ENCODE assay signal across 19 mouse cellular contexts in the genomic region with DNA sequence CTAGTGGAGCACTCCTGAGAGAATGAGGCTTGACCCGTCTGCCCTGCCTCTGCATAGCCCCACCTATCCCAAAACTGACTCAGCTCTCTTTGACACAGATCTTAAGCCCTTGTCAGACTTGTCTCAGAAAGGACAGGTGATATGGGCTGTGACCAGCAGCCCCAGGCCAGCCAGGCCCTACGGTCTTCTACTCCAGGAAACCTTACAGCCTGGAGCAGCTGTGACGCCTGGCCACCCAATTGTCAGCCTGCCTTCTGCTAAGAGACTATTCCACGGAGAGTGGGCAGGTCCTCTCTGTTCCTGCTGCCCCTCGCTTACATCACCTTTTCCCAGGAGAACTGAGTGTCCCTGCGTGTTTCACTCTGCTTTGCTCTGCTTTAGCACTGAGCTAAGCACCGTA. TPM values are rescaled to one million over a fixed set of nuclear protein-coding genes. Genes with fewer than 3 reads are reported as not detected.
"Had no signal": no experiment of that assay in that cellular context is flagged by ENCODE, and none has a peak within 500 bp of the region (broad histone marks: within the 10 kb centered on the region; RNA-seq: fewer than 3 reads in every experiment).

No protein-coding gene starts in this region.

- H3K36me3 ChIP-seq: limb, embryonic 15.5 days; lung, embryonic 15.5 days; midbrain, embryonic 13.5 days; neural tube, embryonic 15.5 days had no signal

- H3K4me3 ChIP-seq: limb, embryonic 15.5 days; liver, embryonic 12.5 days; lung, embryonic 15.5 days; megakaryocyte, embryonic 14.5 days; midbrain, embryonic 13.5 days; neural tube, embryonic 15.5 days had no signal

- ATAC-seq: intestine, embryonic 16.5 days; liver, embryonic 12.5 days; midbrain, embryonic 13.5 days had no signal

- H3K27ac ChIP-seq: limb, embryonic 15.5 days; liver, embryonic 12.5 days; lung, embryonic 15.5 days; macrophage; midbrain, embryonic 13.5 days; neural tube, embryonic 15.5 days had no signal

- H3K9me3 ChIP-seq: limb, embryonic 15.5 days; liver, embryonic 12.5 days; lung, embryonic 15.5 days; megakaryocyte, embryonic 14.5 days; midbrain, embryonic 13.5 days; neural tube, embryonic 15.5 days had no signal

- H3K4me2 ChIP-seq: limb, embryonic 15.5 days; liver, embryonic 12.5 days; lung, embryonic 15.5 days; midbrain, embryonic 13.5 days; neural tube, embryonic 15.5 days had no signal

- H3K27me3 ChIP-seq: limb, embryonic 15.5 days; liver, embryonic 12.5 days; lung, embryonic 15.5 days; midbrain, embryonic 13.5 days; neural tube, embryonic 15.5 days had no signal

- DNase-seq: kidney, adult 8-10 months; kidney, postnatal 36 days; layer of hippocampus, adult 9-11 months; layer of hippocampus, postnatal 36 days; lung, postnatal 14 days; right cerebral cortex, postnatal 14 days; thymus, adult 2 months; thymus, postnatal 25 days had no signal

- H3K9ac ChIP-seq: limb, embryonic 15.5 days; liver, embryonic 12.5 days; lung, embryonic 15.5 days; midbrain, embryonic 13.5 days; neural tube, embryonic 15.5 days had no signal

- H3K4me1 ChIP-seq: midbrain, embryonic 13.5 days had no signal

RNA-seq across cellular contexts. Expression of gene Ankrd2, which starts 24.7 kb away (rescaled TPM):
- total RNA-seq: layer of hippocampus, postnatal 36 days had no signal
- polyA plus RNA-seq: macrophage had no signal

RNA-seq across cellular contexts. Expression of gene 4933411K16Rik, which starts 40.9 kb away (rescaled TPM):
- total RNA-seq: midbrain, postnatal 0 days had no signal
- polyA plus RNA-seq: limb, embryonic 11.5 days; limb, embryonic 15.5 days; lung, embryonic 15.5 days; midbrain, embryonic 13.5 days; midbrain, postnatal 0 days; neural tube, embryonic 11.5 days; neural tube, embryonic 15.5 days had no signal
